Mouse (Mus musculus) fat pad, adult 2 months (tissue): ENCODE data around the gene Nkd1.

ENCODE experiments used
- DNase-seq: peaks from one replicate; pipeline ENCODE4 v3.0.0-alpha.2; 2011; ENCODE audit warnings: low read depth, low spot score; ENCODE audit errors: extremely low read depth

Nkd1 gene

GRCm38 (mm10) chr8:88537998-88538975, 17.1 kb downstream of the Nkd1 start:
- DNase-seq: no peak

DNA sequence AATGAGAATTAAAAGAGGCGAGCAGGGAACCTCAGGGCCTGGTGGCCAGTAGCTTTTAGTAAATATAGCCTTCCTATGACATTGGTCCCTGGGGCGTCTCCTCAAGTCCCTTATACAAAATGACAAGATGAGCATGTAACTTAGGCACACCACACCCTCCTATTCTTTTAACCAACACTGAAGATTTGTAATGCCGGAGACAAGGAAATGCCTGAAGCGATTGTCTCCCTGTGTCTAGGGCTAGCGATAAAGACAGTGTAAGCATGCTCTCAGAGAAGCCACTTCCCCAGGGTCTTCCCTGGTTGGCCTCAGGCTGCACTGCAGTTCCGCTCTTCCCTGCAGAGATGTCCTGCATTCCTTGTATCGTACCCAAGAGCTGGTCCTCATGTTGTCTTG, 17.8 kb downstream of the Nkd1 start:
- no peak for DNase-seq

- no peak for DNase-seq
Measured at GRCm38 (mm10) chr8:88539963-88540362, 18.8 kb downstream of the Nkd1 start.

GRCm38 (mm10) chr8:88542596-88543213, 21.6 kb downstream of the Nkd1 start:
- no peak for DNase-seq

DNA sequence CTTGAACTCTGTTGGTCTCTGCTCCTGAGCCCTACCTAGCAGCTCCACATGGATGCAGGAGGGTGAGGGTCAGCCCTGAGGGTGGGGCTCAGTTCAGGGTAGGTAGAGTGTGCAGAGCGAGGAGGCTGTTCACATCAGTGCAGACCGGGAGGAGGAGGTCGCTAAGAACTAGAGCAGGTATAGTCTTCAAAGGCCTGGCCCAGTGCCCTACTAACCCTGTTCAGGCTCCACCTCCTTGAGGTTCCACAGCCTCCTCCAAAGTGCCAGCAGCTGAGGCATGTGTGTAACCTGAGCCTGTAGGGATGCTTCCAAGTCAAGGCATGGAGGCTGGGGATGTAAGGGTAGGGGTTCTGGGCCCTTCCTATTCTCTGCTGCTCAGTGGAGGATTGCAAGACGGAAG, 23.5 kb downstream of the Nkd1 start:
- DNase-seq: no peak

DNA sequence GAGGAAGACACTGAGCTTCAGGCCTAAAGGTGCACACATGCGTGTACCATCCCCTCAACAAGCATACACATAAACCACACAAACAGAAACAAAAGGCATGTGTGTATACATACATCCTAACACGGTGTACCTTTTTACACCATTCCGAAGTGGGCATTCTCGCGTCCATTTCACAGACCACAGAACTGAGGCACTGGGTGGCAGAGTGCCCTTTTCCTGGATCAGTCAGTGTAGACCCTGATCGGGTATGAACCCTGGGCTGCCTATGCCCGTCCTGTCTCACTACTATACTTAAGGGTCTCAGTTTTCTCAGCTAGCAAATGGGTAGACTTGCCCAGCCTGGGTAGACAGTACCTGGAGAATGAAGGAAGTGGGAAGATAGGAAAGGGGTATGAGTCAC, 24.3 kb downstream of the Nkd1 start:
- no peak for DNase-seq

GRCm38 (mm10) chr8:88546032-88546732, 25.0 kb downstream of the Nkd1 start:
- no peak for DNase-seq

DNA sequence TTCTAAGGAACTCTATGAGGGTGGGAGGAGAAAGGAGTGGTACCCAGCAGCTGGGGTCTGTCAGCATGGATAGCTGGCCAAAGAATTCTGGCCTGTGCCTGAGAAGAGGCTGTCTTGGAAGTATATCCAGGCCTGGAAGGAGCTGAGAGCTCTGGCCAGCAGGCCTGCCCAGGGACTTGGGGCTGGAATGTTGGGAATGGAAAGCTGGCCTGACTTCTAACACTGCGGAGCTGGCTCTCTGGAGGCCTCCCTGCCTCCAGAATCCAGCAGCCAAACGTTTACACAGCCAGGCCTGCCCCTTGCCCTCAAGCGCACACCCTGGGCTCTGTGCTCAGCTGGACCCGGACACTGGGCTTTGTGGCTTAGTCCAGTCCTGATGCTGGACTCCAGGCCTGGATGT, 34.5 kb downstream of the Nkd1 start:
- no peak for DNase-seq

DNA sequence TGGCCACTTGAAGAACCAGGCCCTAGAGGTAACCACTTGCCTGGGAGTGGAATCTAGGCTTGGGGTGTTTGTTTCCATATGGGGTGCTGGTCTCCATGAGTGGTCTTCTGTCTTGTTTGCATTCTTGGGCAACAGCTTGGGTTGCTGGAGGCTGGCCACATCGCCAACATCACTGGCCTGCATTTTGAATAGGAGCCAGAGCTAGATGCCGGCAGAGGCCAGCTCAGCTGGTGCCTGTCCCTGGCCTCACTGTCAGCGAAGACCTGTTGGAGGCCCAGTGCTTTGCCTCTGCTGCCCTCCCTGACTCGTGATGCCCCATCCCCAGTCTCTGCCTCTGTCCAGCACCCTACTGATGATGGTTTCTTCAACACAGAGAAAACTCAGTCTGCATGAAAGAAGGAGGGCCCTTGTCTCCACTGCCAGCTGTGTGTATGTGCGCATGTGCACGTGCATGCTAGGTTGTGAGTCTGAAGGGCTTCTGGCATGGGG, 38.9 kb downstream of the Nkd1 start:
- DNase-seq: no peak

GRCm38 (mm10) chr8:88561402-88561801, 40.2 kb downstream of the Nkd1 start:
- DNase-seq: no peak

DNA sequence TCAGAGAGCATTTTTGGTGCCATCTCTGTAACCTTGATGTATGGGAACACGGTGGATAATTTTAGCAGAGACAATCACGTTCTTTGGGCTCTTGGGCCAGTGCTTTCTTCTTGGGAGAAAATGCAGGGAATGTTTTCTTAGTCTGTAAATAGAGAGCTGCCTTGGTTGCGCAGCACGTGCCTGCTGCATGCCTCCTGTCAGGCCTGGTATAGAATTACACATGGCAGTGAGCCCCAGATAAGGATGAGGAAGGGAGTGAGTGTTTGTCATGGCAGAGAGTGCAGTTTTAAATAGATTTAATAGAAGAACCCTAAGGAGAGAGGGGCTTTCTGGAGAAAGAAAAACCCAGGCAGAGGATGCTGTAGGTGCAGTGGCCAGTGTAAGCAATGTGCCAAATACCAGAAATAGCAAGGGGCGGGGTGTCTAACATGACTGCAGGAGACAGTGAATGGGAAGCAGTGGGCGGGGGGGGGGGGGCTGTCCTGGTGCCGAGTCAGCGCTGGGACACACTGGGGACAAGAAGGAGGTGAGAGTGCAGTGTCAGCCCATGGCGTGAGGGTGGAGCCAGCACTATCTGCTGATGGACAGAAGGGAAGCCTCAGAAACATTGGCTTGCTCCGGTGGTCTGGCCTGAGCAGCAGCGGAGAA, 43.2 kb downstream of the Nkd1 start:
- DNase-seq: no peak

DNA sequence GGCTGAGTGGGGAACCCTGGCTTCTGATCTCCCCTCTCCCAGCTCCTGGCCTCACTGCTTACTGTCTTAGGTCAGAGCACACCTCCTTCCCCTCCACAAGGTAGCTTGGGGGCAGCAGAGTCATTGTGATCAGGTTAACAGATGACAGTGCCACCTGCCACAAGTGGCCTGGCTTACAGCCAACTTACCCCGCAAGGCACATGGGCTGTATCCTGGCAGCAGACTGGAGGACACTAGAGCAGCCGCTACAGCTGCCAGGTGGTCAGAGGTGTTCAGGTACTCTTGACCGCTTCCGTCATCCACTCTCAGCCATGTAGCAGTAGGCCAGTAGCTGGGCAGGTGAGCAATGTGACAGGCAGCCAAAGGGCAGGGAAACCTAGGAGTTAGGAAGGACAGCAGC, 45.0 kb downstream of the Nkd1 start:
- DNase-seq: no peak

- DNase-seq: no peak
Measured at GRCm38 (mm10) chr8:88567314-88568121, 46.4 kb downstream of the Nkd1 start.

- no peak for DNase-seq
Measured at GRCm38 (mm10) chr8:88568211-88568610, 47.1 kb downstream of the Nkd1 start.

- no peak for DNase-seq
Measured at GRCm38 (mm10) chr8:88569366-88569765, 48.2 kb downstream of the Nkd1 start.

GRCm38 (mm10) chr8:88570293-88570998, 49.3 kb downstream of the Nkd1 start:
- DNase-seq: no peak

- no peak for DNase-seq
Measured at GRCm38 (mm10) chr8:88571434-88572184, 50.5 kb downstream of the Nkd1 start.

- DNase-seq: no peak
Measured at GRCm38 (mm10) chr8:88572185-88572909, 51.2 kb downstream of the Nkd1 start.
